Mouse (Mus musculus) ovary, postnatal 10 days (tissue): ENCODE measurements around the gene Gse1.
A peak's percentile ranks its signal among the peaks of the same experiment; 100 is the strongest.
"Not testable (repeated sequence)": the region's sequence is repeated elsewhere in the genome, so short reads cannot be mapped to it uniquely, and the experiment has no call there.

ENCODE experiments used
- DNase-seq: peaks from one replicate; pipeline ENCODE4 v3.0.0; 2022; ENCODE audit warnings: low spot score

The Gse1 gene

DNA sequence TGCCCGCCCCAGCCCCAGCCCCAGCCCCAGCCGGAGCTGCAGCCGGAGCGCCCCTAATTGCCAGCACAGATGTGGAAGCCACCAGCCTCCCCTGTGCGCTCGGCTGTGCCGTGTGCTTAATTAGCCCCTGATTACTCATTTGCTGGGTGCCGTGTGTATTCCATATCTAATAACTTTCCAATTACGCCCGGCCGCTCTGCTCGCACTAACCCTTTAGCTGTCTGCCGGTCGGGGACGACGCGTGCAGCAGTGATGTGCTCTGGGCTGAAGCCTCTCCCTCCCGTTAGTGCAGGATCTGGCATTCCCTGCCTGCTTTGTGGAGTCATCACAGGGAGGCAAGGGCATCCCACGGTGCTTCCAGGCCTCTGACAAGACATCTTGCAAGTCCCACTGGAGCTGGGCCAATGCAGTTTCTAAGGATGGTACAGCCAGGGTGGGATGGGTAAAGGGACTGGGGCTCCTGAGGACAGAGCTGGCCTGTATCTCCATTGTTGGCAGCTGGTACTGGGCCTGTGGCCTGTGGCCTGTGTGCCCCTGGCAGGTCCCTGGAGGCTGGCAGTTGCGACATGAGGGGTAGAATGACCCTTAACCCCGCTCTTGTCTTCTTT lies 119.6 kb downstream of the Gse1 start:
- no peak for DNase-seq

DNA sequence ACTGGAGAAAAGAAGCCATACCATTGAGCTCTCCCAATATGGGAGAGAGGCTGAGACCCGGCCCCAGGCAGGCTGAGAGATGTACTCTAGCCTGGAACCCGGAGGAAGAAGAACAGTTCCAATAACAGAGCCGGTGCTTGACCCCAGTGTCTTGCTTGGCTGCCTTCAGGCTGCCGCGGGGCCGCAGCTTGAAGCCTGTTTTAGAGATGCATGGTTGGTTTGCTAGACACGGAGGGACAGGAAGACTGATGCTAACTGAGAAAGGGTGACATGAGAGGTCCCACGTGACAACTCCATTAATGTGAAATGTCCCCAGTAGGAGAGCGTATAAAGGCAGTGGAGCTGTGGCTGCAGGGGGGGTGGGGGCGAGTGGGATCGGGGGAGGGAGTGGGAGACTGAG lies 120.7 kb downstream of the Gse1 start:
- DNase-seq: no peak

DNA sequence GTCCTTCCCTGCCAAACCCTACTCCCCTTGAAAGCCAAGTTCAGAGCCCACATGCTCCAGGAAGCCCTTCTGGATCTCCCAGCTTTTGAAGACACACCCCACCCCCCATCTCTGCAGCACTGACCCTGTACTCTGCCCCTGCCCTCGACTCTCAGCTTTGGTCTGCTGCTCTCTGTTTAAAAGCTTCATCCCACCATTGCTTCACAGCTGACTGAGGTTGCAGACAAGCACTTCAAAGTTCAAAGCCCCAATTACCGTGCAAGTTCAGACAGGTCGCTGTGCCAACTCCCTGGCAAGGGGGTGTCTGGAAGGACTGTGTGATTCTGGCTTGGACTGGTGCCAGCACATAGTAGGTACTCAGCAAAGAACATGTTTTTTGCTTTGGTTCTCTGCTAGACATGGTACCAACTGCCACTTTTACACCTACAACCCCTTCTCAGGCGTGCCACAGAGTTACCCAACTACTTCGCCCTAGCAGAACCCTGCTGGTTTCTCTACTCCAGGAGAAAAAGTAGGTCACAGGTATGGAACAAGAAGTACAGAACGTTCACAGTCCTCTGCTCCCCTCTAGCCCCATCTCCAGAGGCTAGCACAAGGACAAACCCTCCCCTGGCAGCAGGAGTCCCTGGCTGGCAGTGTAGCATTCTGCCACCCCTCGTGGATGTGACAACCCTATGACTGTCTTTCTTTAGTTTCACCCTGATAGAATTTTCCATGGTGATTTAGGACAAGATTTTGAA lies 123.2 kb downstream of the Gse1 start:
- no peak for DNase-seq

DNA sequence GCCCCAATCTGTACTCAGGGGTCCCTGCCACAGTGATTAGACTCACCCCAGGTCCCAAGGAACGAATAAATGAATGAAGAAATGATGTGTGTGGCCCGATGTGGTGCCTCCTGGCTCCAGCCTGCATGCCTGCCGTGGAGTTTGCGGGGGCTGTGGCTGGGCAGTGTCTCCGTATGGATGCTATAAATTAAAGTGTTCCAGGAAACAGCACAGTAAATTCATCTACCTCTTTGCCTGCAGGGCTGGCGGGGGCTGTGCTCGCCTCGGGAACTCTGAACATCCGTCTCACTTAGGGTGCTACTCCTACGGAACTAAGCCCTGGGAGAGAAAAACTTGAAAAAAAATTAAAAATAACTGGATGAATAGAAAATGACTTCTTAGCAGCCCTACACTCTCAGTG lies 123.8 kb downstream of the Gse1 start:
- DNase-seq: no peak

DNA sequence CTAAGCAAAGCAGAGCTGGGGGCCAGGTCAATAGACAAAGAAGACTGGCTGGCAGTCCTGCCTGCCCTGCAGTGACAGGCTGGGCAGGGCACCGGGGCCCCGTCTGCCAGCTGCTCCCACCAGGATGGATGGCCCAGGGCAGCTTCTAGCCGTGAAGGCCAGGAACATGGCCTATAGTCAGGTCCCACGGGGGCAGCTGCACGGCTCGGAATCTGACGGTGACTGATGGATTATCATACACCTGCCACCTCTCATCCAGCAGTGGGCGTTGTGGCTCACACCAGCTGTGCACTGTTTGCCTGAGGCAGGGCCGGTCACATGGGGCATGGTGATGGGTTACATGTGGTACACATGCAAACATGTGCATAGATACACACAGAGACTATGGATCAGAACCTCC lies 127.8 kb downstream of the Gse1 start:
- no peak for DNase-seq

DNA sequence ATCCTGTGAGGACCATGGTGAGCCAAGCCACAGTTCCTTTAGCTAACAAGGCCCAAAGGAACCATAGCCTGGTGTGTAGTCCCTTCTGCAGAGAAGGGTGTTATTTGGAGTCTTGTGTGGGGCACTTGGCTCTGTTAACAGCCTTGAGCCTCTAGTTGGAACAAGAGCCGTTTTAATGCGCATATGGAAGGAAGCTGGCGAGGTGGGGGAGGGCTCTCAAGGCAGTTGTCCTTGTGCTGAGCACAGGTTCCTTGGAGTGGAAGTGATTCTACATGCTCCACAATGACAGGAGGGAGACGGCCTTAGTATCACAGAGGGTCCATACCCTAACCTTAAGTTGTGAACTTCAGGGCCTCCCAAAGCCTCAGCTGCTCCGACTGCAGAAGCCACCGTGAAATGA lies 129.2 kb downstream of the Gse1 start:
- DNase-seq: no peak

DNA sequence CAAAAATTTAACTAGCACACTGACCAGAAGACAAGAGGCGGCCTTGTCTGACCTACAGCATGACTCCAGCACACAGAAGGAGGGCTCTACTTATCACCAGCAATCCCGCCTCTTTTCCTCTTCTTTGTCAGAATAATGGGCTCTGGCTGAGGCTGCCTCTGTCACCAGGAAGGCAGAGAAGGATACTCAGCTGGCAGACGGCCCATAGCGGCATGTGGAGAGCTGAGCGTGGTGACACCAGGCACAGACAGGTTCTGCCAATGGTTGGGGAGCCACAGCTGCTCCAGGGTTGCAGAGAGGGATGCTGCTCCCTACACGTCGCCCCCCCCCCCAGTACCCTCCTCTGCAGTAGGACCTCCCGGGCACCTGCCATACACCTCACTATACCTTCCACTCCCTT lies 133.0 kb downstream of the Gse1 start:
- no peak for DNase-seq

DNA sequence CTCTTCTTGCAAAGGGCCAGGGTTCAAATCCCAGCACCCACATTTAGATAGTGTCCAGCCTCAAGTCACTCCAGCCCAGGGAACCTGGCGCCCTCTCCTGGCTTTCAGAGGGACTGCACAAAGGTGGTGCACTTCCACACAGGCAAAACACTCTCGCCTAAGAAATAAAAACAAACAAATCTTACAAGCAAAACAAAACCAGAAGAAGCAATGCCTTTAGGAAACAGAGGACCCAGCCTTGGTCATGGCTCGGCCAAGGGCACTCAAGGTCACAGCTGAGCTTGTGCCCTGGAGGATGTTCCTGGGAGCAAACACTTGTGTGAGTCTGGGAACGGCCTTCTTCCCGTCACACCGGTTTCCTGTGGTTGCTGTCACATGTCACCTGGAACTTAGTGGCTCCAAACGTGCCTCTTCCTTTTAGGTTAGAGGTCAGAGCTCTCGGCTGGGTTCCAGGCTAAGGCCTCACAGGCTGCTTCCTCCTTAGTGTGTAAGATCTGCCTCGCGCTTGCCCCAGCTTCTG lies 135.4 kb downstream of the Gse1 start:
- no peak for DNase-seq

DNA sequence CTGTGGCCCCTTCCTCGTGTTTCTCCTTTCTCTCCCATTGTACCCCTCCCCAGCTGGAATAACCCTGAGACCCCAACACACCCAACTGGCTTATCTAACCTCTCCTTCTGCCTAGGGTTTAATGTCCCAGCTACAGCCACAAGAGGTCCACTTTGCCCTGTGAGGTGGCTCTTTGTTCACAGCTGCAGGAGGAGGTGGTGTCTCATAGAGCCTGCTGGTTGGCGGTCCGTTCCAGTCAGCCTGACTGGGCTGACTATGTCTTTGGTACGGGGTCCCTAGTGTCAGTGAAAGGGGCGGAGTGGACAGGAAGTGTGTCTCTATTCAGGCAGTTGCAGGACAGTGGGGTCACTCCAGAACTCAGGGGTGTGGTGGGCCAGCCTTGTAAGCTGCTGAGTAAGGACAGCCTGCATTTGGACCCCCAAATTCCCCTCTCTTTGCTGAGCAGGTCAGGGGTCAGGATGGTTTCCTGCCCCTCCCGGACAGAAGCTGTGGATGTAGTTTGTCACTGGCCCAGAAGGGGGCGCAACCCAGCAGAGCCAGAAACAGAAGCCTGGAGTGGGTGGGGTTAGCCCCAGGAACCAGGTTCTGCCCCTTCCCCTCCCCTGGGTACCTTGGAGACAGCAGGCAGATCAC lies 136.0 kb downstream of the Gse1 start:
- no peak for DNase-seq

DNA sequence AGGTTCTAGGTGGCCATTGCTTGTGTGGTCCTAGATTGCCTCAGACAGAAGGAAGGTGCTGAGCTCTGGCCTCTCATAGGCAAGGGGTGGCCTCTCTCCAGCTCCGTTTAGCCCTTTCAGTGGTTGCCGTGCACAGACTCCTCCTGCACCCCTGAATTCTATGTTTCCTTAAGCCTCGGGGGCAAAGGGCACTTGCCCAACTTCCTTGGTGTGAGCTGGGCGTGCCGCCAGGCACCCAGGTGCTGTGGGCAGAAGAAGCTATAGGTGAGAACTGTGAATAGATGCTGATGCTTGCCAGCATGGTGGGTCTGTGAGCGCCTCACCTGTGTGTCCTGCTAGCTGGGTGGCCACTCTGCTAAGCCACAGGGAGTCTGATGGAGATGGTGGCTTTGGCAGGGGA lies 138.6 kb downstream of the Gse1 start:
- no peak for DNase-seq

DNA sequence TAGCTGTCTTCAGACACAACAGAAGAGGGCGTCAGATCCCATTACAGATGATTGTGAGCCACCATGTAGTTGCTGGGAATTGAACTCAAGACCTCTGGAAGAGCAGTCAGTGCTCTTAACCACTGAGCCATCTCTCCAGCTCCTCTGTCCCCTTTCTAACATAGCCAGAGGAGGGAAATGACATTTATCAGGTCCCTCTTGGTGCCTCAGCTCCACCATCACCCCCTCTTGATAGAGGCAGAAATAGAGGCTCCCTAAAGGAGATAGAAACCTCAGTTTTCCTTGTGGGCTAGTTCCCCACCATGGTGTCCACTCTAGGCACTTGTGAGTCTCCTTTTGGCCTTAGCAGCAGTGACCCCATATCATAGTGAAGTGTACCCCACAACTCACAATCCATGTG lies 139.9 kb downstream of the Gse1 start:
- DNase-seq: not testable (repeated sequence)

DNA sequence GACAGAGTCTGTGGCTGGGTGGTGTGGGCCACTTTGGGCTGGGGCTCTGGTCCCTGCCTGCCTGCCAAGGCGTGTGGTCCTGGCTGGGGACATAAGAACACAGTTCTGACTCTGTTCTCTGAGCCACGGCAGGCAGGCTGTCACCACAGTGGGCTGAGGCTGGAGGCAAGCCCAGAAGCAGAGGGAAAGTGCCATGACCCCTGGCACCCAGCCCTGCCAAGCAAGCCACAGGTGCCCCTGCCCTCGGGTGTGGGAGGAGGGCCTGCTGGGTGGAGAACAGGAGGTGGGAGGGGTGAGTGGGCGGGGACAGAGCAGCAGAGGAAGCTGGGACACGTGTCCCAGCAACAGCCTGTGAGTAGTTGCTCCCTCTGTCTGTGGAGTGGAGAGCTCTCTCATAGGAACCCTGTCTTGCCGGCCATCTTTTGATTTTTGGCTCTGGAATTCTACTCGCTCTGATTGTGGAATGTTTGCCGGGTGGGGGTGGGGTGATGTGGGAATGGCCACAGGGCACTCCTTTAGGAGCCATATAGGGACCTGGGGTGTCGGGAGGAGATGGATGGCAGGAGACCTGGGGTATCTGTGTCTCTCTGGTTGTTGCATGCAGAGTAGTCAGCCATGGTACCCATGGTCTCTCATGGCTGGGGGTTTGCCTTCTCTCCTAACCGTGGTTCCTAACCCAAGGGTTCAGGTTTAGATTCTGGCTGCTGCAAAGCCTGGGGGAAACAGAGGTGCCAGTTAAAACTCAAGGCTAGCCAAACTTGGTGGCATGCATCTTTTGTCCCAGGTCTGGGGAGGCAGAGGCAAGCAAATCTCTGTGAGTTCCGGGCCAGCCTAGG lies 140.8 kb downstream of the Gse1 start:
- peak; percentile 63 for DNase-seq

DNA sequence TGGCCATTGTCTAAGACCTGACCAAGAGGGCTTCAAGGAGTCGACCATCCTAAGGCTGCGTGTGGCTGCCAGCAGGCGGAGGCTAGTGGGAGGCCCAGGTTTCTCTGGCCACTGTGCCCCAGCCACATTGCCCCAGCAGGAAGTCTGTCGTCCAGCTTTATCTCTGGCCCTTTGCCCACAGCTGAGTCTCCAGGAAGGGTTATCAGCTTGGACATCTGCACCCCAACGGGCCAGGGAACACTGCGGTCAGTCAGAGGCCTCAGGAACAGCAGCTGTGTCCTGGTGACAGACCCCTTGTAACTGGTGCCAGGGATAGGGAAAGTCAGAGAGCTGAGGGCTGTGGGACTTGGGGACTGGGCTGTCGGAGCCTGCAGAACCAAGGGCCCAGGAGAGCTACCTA lies 141.7 kb downstream of the Gse1 start:
- no peak for DNase-seq

DNA sequence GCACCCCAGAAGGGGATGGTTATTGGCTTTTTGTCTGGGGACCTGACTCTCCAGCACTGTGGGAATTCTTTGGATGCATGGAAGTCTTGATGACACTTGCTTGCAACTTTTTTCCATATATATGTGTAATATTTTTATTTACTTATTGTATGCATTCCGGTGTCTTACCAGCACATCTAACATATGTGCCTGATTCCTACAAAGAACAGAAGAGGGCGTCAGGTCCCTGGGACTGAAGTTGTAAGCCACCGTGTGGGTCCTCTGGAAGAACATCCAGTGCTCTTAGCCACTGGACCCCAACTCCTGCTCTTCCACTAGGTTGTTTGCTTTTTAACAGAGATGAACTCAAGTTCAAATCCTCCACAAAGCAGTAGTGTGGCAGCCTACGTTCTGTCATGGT lies 142.2 kb downstream of the Gse1 start:
- DNase-seq: no peak

DNA sequence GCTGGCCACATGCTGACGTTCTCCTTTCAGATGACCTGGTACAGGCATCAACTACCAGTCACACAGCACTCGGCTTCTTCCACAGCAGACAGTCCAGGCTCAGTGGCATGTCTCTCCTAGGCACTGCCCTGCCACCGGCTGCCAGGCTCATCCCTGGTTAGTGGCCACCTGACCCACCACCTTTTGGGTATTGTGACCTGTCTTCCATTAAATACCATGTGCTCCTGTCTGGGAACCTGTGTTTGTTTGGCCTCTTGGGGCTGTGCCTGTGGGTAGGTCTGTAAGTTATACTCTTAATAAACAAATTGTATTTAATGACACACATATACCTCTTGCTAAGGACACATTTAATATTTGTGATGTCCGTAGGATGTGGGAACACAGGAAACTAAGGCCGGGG lies 142.9 kb downstream of the Gse1 start:
- DNase-seq: no peak

DNA sequence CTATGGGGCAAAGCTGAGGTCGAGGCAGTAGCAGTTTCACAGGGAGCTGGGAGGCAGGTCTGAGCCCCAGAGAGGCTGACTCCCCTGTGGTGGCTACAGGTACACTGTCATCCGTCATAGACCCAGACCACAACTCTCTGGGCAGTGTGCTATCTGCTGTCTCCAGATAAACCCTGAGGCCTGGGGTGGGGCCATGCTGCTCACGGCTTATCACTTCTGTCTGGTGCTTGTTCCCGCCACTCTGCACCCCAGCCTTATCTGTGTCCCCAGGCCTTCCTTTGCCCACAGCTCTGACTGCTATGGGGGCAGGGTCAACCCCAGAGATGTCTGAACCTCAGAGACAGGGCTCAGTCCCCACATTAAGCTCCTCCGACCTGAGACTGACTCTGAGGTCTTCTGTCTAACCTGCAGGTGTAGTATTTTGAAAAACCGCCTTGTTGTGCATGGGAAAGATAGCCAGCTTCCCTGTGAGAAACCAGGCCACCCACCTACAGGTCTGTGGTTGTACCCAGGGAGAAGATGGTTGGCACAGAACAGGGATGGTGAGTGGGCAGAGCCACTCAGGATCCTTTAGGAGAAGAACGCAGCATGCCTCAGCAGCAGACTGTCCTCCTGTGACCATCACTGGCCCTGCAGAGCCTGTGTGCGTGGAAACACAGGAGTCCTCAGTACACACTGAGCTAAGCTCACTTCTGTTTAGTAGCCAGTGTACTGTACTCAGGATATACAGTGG lies 143.6 kb downstream of the Gse1 start:
- DNase-seq: no peak

DNA sequence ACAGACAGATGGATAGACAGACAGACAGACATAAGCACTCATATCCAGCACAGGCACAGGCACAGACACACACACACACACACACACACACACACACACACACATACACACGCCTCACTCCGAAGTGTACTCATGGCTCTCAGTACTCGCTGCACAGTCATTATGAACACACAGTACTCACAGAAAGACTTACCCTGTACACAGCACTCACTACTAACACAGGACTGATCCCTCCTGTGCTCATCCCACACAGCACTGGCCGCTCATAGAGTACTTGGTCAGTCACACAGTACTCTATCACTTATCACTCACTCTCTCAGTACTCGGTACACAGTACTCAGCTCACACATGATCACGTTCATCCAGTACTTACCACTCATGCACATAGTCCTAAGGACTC lies 144.4 kb downstream of the Gse1 start:
- no peak for DNase-seq

DNA sequence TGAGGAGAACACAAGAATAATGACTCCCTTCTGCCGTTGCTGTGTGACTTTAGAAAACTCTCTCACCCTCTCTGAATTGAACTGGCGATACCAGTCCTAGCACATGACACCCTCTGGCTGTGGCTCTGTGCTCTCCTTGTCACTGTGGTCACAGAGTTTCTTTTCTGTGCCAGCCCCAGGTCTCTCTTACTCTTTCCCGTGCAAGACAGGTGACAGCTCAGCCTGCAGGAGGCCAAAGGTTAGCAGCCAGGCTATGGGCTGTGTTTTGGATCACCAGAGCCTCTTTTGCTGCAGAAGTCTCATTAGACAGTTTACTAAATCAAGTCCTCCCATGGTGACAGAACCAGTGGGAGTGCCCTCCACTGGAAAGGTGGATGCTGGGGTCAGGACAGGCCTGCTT lies 145.4 kb downstream of the Gse1 start:
- no peak for DNase-seq

DNA sequence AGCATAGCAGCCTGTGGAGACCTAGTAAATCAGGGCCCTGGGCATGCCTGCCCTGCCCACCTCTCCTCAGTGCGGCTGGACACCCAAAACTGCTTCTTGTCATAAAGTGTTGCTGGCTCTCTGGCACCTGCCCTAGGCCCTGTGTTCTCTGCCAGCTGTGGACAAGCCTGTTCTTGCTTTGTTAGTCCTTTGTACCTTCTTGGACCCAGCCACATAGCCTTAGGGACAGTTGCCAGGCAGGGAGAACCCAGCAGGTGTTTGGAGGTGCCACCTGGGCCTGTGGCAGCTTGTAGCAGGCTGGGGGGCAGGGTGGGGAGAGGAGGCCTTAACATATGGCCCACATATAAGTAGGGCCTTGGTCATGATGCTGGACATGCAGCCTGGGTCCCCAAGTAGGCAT lies 145.8 kb downstream of the Gse1 start:
- no peak for DNase-seq

DNA sequence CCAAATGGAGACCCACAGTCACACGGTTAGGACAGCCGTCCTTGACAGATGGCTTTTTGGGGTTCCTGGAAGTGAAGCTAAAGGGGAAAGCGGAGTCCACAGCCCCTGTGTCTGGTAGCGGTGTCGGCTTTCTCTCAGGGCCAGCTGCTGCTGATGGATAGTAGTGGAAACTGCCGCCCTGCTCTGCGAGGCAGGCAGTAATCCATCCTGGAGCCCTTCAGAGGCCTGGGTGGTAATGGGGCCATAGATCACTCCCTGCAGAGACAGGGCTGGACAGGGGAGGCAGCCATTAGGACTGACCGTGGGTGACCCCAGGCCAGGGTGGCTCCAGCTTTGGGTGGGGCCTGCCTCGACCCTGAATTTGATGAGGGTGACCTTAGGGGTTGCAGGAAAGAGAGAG lies 146.3 kb downstream of the Gse1 start:
- DNase-seq: no peak

DNA sequence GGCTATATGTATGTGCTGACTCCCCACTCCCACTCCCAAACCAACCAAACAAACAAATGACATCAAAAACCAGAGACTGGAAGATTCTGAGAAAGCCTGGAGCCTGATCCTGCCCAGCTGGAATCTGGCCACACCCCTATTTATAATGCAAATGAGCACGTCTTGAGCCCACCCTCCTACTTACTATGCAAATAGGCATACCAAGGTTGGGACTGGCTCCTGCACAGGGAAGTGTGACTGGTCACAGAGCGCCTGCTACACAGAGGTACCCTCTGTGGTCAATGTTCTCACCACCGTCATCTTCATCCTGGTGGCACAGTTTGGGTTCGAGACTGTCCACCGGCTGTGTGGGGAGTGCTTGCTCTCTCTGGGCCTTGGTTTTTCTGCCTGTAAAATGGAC lies 146.9 kb downstream of the Gse1 start:
- DNase-seq: no peak

DNA sequence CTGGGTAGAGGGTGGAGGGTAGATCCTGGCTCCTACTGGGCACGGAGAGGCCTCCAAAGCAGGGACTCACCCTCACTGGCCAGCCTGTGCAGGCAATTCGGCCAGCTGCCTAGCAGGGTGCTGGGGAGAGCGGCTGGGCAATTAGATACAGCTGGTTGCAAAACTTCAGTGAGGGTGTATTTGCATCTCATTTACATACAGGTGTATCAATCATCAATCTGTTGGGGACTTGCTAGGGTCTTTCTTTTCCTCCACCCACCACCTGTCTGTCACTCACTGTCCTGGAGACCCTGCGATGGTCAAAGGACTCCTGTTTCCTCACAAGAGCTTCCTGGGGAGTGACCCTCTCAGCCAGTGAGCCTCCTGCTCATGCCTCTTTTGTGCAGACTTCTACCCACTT lies 148.0 kb downstream of the Gse1 start:
- no peak for DNase-seq
